Mouse (Mus musculus) erythroblast, embryonic 14.5 days (primary cell): ENCODE data around the gene Ssr1.

ENCODE experiments used
- GATA1 ChIP-seq: IDR thresholded peaks from 2 replicates; pipeline ENCODE4 v1.6.1; 2012; ENCODE audit warnings: low read length, inconsistent platforms, mixed read lengths
- TAL1 ChIP-seq: IDR thresholded peaks from 3 replicates; pipeline ENCODE4 v1.6.1; 2012; ENCODE audit warnings: low read length, inconsistent platforms, mixed read lengths

DNA sequence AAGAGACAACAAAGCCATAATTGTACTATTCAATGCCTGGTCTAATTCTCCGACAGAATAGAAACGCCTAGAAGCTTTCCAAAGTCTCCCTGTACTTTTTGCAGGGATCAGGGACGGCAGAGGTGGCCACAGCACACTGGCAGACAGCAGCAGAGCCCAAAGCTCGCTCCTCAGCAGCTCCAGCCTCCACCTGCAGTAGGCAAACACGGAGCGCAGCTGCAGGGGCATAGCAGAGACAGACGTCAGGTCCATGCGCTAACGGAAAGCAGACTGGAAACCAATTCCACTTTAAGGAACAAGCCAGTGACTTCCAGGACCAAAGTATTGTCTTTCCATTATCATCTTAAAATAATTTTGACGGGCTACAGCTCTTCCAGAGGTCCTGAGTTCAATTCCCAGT is 7.9 kb downstream of the Ssr1 start:
- TF ChIP-seq GATA1, result no peak
- no peak for TF ChIP-seq TAL1
